Mouse (Mus musculus) midbrain, embryonic 14.5 days (tissue): Measurements from ENCODE around the gene Map4k3. TPM values are rescaled to one million over a fixed set of nuclear protein-coding genes. Genes with fewer than 3 reads are reported as not detected.
A peak's percentile ranks its signal among the peaks of the same experiment; 100 is the strongest.

ENCODE experiments used
- ATAC-seq: fragments of 200-750 bp; cut with Nextera tagmentation; 2 replicates; pipeline ENCODE4 v1.8.0; 2017; ENCODE audit warnings: moderate number of reproducible peaks, moderate library complexity; ENCODE audit not compliant: low FRiP score, low TSS enrichment
- DNase-seq: peaks from one replicate; pipeline ENCODE4 v3.0.0-alpha.2; 2015
- H3K27ac ChIP-seq: fragments of 300-500 bp; sonication (generic); replicated peaks from 2 replicates; pipeline ENCODE4 v1.5.1; 2014; ENCODE audit warnings: mild to moderate bottlenecking, low read depth, low read length, moderate library complexity
- H3K27me3 ChIP-seq: fragments of 300-500 bp; sonication (generic); 2 replicates; pipeline ENCODE4 v1.6.1; 2014; ENCODE audit warnings: low read length, control low read depth, mixed read lengths; ENCODE audit not compliant: control insufficient read depth, insufficient read depth
- H3K36me3 ChIP-seq: fragments of 300-500 bp; sonication (generic); 2 replicates; pipeline ENCODE4 v1.6.1; 2014; ENCODE audit warnings: low read length, control low read depth; ENCODE audit not compliant: control insufficient read depth, insufficient read depth
- H3K4me1 ChIP-seq: fragments of 300-500 bp; sonication (generic); 2 replicates; pipeline ENCODE4 v1.6.1; 2014; ENCODE audit warnings: mild to moderate bottlenecking, antibody characterized with exemption, low read length, control low read depth; ENCODE audit not compliant: control insufficient read depth, insufficient read depth
- H3K4me2 ChIP-seq: fragments of 300-500 bp; sonication (generic); 2 replicates; pipeline ENCODE4 v1.6.1; 2014; ENCODE audit warnings: mild to moderate bottlenecking, low read length, moderate library complexity
- H3K4me3 ChIP-seq: fragments of 300-500 bp; sonication (generic); replicated peaks from 2 replicates; pipeline ENCODE4 v1.5.1; 2014; ENCODE audit warnings: low read depth, low read length
- H3K9ac ChIP-seq: fragments of 300-500 bp; sonication (generic); replicated peaks from 2 replicates; pipeline ENCODE4 v1.6.1; 2014; ENCODE audit warnings: mild to moderate bottlenecking, low read length, moderate library complexity
- H3K9me3 ChIP-seq: fragments of 300-500 bp; sonication (generic); 2 replicates; pipeline ENCODE4 v1.6.1; 2016; ENCODE audit warnings: low read length, control low read depth, mixed read lengths; ENCODE audit not compliant: control insufficient read depth
- WGBS: fragments of 180-500 bp; shearing (Covaris S2); extraction: QIAGEN DNeasy Blood & Tissue Kit; methylation state at CpG from one replicate; pipeline ENCODE4 v1.1.7; 2014; 5-methylcytosine and 5-hydroxymethylcytosine counted together
- polyA plus RNA-seq: library from polyadenylated mRNA; unstranded; fragments of >200 nt; fragmentation: Nextera tagmentation; extraction: Ambion mirVana; gene quantifications from 2 replicates; pipeline ENCODE4 v1.2.1, GENCODE M21; 2014

Gene Map4k3
- polyA plus RNA-seq, 1 experiment from 2014 or later = 39.7 TPM

DNA sequence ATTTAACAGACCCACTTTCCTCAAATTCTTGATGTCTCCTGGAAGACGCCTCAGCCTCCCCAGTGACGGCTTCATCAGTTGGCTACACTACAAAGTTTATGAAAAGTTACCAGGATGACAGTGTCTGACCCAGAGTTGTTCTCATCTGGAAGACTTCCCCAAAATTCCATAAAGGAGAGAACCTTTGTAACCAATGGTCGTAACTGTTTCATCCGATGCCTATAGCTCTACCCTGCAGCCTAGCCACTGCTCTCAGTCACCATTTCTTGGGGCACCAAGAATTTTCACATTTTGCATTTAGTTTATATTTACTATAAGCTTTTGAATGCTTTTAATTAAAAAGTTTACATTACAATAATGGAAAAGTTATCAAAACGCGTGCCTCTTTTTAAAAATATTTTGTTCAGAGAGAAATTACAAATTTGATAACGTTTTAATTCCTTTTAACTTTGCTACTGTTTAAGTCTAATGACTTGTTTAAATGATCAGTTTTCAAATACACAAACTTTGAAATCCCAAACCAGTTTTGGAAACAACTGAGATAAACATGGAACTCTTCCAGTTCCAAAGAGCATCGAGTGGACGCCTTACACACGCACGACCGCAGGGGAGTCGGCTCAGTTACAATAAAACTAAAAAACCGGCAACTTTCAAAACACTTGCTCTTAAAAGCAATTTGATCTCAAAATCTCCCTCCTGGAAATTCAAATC, 83.1 kb downstream of the Map4k3 start:
- H3K4me1 ChIP-seq = no peaks in the 10 kb centered on the region
- no peaks in the 10 kb centered on the region for H3K9me3 ChIP-seq
- H3K36me3 ChIP-seq = peaks cover 73% of the 10 kb centered on the region
- no peaks in the 10 kb centered on the region for H3K27me3 ChIP-seq
- H3K27ac ChIP-seq = no peak overlapping the region
- no peak for ATAC-seq
- H3K9ac ChIP-seq = no peak overlapping the region
- DNase-seq = no peak
- no peak overlapping the region for H3K4me3 ChIP-seq
- WGBS = 95% methylated on average over 14 of the region's 14 CpGs
- H3K4me2 ChIP-seq = no peak overlapping the region

DNA sequence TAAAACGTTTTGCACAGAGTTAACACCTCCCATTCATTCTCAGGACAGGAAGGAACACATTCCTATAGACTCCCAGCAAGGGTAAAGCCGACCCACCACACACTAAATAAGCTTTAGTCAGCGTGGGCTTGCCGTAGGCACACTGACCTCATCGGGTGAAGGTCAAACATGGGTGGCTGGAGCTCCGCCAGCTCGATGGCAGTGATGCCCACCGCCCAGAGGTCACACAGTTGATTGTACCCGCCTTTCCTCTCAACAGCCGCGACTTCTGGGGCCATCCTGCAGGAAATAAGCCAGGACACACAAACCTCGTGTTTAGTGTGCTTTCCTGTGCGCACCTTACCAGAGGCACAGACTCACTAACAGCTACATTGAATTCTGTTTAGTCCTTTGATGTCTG, 83.7 kb downstream of the Map4k3 start:
- Histone ChIP-seq H3K36me3 (peaks cover 71% of the 10 kb centered on the region), H3K9ac (no peak overlapping the region), H3K4me3 (no peak overlapping the region), H3K27me3 (no peaks in the 10 kb centered on the region), H3K9me3 (no peaks in the 10 kb centered on the region), H3K27ac (no peak overlapping the region), H3K4me2 (no peak overlapping the region), H3K4me1 (no peaks in the 10 kb centered on the region)
- ATAC-seq = no peak
- 85% methylated on average over 13 of the region's 13 CpGs for WGBS
- no peak for DNase-seq

DNA sequence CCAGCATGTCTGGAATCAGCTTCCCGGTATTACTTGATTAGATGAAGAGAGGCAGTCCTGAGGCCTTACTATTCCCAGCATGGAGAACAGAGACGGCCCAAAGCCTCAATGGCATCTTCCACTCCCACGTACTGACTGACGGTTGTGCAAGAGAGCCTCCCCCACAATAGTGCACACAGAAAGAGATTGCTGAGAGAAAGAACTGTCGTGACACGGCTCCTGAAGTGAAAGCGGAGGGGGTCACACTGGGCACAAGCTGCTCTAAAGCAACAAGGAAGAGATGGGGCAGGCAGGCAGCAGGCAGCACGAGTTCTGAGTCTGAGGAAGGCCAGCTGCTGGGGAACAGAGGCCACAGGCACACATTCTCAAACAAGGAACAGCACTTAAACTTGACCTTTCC, 90.2 kb downstream of the Map4k3 start:
- Histone ChIP-seq H3K9me3 (no peaks in the 10 kb centered on the region), H3K4me2 (no peak overlapping the region), H3K36me3 (peaks cover 36% of the 10 kb centered on the region), H3K4me3 (no peak overlapping the region), H3K27me3 (no peaks in the 10 kb centered on the region), H3K4me1 (no peaks in the 10 kb centered on the region), H3K9ac (no peak overlapping the region), H3K27ac (0 out of 2 replicates have a peak overlapping the region, but pooled peaks have one; percentile 28)
- no peak for DNase-seq
- 58% methylated on average over 8 of the region's 8 CpGs for WGBS
- no peak for ATAC-seq

DNA sequence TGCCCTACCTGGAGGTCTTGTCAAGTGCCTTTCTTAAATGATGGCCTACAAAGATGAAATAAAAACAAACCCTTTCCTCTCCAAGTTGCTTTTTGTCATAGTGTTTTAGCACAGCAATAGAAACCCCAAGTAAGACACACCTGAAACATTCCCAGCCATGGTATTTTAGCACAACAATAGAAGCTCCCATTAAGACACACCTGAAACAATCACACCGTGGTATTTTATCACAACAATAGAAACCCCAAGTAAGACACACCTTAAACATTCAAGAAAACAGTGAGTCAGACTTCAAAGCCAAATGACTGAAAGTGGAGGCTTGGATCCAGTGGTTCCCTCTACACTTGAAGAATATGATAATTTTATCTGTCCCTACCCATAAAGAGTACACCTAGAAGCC, 92.5 kb downstream of the Map4k3 start:
- WGBS = 90% methylated on average over 1 of the region's 1 CpGs
- Histone ChIP-seq H3K27me3 (no peaks in the 10 kb centered on the region), H3K4me2 (no peak overlapping the region), H3K9ac (no peak overlapping the region), H3K4me1 (no peaks in the 10 kb centered on the region), H3K4me3 (no peak overlapping the region), H3K9me3 (no peaks in the 10 kb centered on the region), H3K36me3 (peaks cover 42% of the 10 kb centered on the region), H3K27ac (no peak overlapping the region)
- no peak for ATAC-seq
- no peak for DNase-seq

DNA sequence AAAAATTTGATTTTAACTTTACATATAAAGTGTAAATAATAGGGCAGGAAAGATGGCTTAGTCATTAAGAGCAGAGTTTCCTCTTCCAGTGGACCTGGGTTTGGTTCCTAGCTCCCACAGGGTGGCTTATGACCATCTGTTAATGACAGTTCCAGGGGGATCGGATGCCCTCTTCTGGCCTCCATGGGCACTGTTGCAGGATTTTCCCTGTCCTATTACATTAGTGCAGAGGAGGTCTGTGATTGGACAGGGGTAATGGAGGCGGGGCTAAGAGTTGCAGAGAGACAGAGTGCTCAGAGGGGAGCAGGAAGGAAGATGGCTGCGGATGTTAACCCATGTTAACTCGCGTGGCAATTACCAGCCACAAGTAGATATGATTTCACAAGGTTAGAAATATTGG, 95.4 kb downstream of the Map4k3 start:
- 96% methylated on average over 5 of the region's 5 CpGs for WGBS
- DNase-seq (no peak), ATAC-seq (no peak)
- Histone ChIP-seq H3K27ac (no peak overlapping the region), H3K27me3 (no peaks in the 10 kb centered on the region), H3K4me1 (no peaks in the 10 kb centered on the region), H3K36me3 (peaks cover 45% of the 10 kb centered on the region), H3K9me3 (no peaks in the 10 kb centered on the region), H3K4me2 (no peak overlapping the region), H3K9ac (no peak overlapping the region), H3K4me3 (no peak overlapping the region)

DNA sequence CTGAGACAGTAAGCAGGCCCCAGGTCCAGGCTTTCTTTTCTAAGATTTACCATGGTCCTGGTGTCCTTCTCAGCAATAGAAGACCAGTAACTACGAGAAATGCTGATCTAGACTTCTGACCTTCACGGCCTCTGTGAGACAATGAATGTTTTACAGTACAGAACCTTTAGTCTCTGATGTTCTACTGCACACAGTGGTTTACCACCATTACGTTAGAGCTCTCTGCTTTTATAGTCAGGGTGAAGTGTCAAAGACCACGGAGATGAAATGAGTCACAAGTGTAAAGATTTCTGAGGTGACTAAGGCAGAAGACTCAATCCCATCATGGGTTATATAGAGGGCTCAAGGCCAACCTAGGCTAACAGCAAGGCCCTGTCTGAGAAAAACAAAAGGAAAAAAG, 95.9 kb downstream of the Map4k3 start:
- DNase-seq = no peak
- no peak for ATAC-seq
- Histone ChIP-seq H3K27ac (no peak overlapping the region), H3K4me2 (no peak overlapping the region), H3K4me3 (no peak overlapping the region), H3K27me3 (no peaks in the 10 kb centered on the region), H3K4me1 (no peaks in the 10 kb centered on the region), H3K36me3 (peaks cover 49% of the 10 kb centered on the region), H3K9me3 (no peaks in the 10 kb centered on the region), H3K9ac (no peak overlapping the region)
- 97% methylated on average over 4 of the region's 4 CpGs for WGBS

DNA sequence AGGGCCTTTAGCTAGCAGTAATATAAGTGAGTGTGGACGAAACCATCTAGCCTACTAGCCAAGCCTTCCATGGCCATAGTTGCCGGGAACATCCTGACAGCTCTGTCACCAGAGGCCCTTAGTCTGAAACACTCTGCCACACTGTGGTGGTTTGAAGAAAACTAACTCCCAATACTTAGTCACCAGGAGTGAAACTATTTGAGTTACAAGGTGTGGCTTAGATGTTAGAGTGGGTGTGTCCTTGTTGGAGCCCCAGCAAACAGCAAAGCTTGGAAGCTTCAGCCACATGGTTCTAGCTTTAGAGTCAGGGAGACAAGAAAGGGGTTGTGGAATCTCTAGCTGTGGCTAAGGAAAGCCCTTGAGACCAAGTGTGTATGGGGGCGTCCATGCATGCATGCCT, 97.3 kb downstream of the Map4k3 start:
- Histone ChIP-seq H3K27me3 (no peaks in the 10 kb centered on the region), H3K4me3 (no peak overlapping the region), H3K9me3 (no peaks in the 10 kb centered on the region), H3K36me3 (peaks cover 45% of the 10 kb centered on the region), H3K27ac (no peak overlapping the region), H3K4me2 (no peak overlapping the region), H3K4me1 (no peaks in the 10 kb centered on the region), H3K9ac (no peak overlapping the region)
- ATAC-seq = no peak
- no peak for DNase-seq
- WGBS = 95% methylated on average over 3 of the region's 3 CpGs

DNA sequence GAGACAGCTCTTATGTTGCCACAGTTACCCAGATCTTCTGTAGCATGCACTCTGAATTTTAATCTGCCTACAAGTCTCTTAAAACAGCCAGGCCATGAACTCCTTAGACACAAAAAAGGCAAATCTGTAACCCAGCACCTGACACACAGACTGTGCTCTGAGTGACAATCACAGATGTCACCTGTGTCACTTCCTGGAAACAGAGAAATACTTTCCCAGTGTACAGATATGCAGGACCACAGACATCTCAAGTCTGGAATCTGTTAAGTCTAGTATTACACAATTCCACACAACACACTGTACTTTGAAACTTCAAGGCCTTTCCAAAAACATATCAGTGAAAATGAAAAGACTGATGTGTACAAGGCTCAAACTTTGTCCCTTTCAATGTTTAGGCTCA, 103.3 kb downstream of the Map4k3 start:
- no peak for ATAC-seq
- H3K4me1 ChIP-seq = no peaks in the 10 kb centered on the region
- H3K27me3 ChIP-seq = no peaks in the 10 kb centered on the region
- no peak for DNase-seq
- H3K4me3 ChIP-seq = no peak overlapping the region
- H3K9me3 ChIP-seq = no peaks in the 10 kb centered on the region
- H3K9ac ChIP-seq = no peak overlapping the region
- 0 out of 2 replicates have a peak, but pooled peaks cover 17% of the 10 kb centered on the region for H3K36me3 ChIP-seq
- H3K27ac ChIP-seq = no peak overlapping the region
- H3K4me2 ChIP-seq = no peak overlapping the region

DNA sequence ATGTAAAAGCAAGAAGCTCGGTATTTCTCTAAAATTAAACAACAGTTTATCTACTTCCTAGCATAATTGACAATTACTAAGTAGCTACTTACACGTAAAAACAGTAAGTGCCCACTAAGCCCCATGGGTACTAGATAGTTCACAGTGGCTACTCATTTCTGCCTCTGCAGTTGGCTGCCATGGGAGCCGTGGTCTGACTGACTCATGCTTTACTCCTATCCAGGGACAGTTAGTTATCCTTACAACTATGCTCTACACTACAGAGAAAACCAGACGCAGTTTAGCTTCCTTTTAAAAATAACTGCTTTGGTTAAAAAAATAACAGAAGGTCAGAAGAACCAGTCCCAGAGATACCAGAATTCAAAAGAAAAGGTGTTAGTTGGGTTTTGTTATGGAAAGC, 106.6 kb downstream of the Map4k3 start:
- no peaks in the 10 kb centered on the region for H3K27me3 ChIP-seq
- H3K36me3 ChIP-seq = 0 out of 2 replicates have a peak, but pooled peaks cover 21% of the 10 kb centered on the region
- H3K27ac ChIP-seq = no peak overlapping the region
- ATAC-seq (no peak), DNase-seq (no peak)
- H3K4me3 ChIP-seq = no peak overlapping the region
- no peaks in the 10 kb centered on the region for H3K9me3 ChIP-seq
- 92% methylated on average over 4 of the region's 4 CpGs for WGBS
- no peak overlapping the region for H3K9ac ChIP-seq
- H3K4me1 ChIP-seq = no peaks in the 10 kb centered on the region
- no peak overlapping the region for H3K4me2 ChIP-seq
